Mouse (Mus musculus) R1 (cell line): ENCODE results near the gene Dyrk1a.

ENCODE experiments used
- DNase-seq: peaks from one replicate; pipeline ENCODE4 v3.0.0-alpha.2; 2018; ENCODE audit warnings: low read depth, low spot score

The Dyrk1a gene

DNA sequence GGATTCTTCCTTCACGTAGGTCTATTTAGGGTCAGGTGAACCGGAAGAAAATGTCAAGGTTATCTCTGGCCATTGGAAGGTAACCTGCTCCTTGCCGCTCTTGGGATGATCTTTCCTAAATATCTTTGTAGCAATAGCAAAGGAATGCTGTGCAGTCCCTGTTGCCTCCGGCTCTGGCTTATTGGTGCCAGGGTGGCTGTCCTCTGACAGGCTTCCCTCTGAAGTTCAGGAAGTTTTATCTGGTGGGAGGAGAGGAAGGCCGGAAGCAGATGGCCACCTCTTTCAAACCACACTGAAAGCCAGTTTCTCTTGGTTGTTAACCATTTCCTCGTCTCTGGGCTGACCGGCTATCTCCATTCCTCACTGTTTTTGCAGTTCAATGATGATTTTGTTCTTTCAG is 10.5 kb upstream of the Dyrk1a start:
- no peak for DNase-seq

DNA sequence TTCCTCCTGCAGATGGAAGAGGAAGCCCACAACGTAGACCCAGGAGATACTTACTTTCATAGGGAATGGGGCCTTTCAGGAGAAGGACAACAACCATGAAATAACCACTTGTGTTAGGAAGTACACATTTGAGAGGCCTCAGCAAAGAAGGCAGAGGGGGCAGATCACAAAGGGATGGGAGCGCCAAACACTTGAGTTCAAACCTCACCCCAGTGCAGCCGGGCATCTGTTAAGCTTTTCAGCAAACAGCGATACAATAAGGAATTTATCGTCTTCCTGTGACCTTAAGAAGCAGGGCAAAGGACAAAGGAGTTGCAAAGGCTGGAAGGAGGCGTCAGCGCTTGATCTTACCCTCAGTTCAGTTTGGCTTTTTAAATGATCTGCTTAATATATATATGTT is 10.0 kb upstream of the Dyrk1a start:
- no peak for DNase-seq

DNA sequence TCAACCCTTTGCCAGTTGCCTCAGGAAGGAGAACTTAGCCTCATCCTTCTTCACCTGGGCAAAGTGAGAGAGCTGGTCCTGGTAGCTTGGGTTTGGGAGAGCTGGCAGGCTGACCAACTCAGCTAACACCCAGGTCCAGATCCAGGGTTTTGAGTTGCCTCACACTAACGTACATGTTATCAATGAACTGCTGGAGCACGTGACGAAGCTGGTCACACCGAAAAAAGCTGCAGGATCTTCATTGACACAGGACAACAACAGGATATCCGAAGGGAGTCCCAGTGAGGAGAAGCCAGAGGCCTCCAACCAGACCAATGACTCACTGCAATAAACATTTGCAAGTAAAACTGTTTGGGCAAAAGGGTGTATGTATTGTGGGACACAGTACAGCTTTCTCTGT is 9.2 kb upstream of the Dyrk1a start:
- DNase-seq = no peak

DNA sequence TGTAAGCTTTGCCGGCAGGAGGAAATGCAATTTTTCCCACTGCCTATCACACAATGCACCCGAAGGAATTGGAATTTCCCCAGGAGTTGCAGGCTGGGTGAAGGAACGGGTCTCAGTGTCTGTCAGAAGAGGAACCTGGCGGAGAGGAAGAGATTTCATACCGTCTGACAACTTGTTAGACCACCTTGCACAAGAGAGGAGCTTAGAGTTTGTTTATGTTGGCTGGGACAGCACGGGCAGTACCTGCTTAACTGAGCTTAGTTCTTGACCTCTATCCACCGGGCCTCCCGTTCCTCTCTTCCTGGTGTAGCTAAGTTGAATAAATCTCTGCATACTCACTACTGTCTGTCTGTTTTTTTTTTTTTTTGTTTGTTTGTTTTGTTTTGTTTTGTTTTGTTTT is 3.7 kb upstream of the Dyrk1a start:
- DNase-seq = no peak

DNA sequence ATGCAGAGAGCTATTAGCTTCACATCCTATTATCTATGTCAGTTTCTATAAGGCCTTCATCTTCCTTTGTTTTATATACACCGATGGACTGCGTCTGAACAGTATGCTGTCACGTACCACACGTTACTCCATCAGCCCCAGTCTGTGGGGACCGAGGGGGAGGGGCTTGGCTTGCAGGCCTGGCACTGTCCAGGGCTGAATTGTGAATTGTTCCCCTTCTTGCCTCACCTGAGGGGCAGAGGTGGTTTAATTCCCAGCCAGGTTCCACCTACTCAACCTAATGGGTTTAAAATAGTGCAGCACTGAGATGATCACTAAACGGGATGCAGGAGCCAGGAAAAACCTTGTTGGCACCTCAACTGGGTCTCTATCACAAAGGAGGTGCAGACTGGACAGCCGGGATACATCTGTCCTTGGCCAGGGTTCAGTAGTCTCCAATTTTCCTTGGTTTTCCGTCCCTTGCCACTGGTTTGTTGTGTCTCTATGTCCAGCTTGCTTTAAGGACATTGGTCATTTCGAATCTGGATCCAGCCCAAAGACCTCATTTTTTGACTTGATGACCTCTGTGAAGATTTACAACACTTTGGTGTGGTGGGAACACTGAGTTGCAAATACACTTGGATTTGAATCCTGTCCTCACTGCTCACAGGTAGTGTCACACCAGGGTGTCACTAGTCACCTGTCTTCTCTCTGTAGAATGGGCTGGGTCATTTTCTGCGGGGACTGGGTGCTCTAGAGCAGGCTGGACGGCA is 2.8 kb upstream of the Dyrk1a start:
- DNase-seq = no peak

DNA sequence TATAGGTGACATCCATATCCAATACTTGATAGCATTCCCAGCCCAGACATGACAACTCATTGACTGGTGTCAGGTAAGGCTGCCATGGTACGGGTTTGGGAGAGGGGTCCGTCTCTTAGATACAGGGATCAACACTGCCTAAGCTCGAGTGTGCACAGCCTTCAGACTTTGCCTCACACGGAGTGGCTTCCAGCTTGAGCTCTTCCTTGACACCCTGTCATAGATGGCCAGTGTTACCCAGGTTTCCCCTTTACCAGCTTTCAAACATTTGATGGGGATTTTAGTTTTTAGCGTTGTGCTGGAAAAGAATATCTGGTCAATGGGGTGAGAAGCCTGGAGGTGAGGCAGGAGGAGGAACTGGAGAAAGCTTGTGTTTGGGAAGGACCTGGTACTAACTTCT is 2.1 kb upstream of the Dyrk1a start:
- DNase-seq = no peak

DNA sequence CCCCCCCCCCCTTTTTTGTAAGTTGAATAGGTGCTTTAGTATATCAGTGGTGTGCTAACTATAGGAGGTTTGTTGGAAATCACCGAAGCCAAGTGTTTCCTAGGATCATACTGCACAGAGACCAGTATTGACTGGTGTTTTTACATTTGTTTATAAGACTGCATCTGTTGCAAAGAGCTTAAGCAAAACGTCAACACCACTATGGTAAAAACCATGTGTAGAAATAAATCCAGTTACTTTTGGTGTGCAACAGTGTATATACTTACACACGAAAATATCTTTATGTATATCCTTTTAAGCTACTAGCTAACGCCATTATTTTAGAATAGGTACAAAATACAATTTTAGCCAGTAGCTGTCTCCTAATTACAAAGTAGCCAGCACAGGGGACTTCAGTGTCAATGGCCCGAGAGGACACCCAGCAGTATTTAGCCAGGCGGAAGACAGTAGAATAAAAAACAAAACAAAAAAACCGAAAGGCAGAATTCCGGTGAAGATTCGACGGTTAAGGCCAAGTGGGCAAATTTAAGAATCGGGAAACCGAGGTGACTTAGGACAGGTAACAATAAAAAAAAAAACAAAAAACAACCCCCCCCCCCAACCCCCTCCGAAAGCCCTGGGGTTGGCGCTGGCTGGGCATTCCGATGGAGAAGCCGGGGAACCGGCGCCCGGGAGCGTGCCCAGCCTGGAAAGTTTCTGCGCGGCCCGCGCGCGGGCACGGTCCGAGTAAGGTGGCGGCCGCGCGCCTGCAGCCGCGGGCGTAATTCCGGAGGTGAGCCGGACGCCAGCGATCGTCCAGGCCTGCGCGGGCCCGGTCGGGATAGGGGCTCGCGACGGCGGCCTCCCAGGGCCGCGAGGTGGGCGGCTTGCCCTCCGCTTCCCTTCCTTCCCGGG is 1.2 kb upstream of the Dyrk1a start:
- peak; percentile 57 for DNase-seq

DNA sequence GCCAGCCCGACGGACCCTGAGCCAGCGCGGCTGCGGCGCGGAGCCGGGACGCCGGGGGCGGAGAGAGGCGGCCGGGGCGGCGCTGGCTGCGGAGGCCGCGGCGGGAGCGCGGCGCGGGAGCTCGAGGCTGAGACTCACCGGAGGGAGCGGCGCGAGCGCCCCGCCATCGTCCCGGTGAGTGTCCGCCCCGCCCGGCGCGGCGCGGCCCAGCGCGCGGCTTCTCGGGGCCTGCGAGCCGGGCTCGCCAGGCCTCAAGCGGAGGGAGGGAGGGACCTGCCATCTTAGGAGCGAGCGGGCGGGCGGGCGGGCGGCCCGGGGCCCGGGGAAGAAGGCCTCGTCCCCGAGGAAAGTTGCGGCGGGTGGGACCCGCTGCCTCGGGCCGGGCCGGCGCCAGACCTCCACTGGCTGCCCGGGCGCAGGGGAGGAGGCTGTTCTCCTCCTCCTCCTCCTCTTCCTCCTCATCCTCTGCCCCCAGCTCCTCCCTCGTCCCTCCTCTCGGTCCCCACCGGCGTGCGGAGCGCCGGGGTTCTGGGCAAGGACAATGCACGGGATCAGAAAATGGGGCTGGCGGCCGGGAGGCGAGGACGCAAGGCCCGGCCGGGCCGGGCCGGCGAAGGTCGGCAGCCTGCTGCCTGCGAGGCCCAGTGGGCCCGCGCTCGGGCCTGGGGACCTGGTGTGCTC is 691 bp downstream of the Dyrk1a start:
- peak; percentile 57 for DNase-seq

DNA sequence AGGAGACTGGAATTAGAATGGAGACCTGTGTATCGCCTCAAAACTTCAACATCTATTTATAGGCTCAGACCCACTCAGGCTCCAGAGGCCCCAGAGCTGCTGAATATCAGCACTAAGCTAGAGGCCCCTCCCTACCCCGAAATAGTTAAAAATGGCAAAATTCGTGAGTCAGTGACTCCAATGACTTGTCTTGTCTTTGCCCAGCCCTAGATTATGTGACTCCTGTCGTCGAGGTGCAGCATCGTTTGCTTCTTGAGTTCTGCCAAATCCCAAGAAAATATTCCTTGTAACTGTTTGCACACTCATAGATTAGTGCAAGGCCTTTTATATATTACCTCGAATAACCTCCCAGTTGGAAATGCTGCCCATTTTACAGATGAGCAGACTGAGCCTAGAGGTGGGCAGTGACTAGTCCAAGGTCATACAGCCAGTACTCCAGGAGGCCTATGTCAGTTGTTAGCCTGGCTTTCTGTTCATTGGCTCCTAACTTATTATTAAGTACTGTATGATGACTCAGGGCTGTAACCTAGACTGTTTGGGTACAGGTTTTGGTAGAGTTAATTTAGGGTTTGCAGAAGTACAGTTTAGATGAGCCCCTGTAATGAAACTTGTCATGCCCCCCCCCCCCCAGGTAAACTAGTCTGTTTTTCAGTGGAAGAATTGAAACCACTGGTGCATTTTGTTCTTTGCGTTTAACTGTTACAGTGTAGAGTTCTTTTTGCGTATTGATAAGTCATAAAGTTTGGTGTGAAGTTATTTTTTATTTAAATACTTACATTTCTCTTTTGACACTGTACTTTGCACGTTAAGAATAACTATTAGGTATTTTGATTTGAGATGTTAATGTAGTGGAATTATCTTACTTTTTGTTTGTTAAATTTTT is 1.5 kb downstream of the Dyrk1a start:
- peak; percentile 61 for DNase-seq

DNA sequence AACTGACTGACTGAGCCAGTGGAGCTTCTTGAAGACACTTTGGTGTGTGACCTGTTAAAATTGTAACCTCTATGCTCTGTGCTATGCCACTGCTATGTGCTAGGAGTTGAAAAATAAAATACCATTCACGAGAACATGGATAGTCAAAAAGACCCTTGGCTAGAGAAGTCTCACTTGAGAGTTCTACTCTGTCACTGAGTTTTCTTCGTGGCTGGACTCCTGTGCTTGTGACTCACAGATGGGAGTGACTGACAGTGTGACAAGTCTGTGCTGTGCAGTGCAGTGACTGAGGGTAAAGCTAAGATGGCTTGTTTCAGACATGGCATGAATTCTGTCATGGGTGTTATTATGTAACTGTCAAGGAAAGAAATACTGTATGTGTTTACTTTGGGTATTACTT is 2.6 kb downstream of the Dyrk1a start:
- DNase-seq = no peak

DNA sequence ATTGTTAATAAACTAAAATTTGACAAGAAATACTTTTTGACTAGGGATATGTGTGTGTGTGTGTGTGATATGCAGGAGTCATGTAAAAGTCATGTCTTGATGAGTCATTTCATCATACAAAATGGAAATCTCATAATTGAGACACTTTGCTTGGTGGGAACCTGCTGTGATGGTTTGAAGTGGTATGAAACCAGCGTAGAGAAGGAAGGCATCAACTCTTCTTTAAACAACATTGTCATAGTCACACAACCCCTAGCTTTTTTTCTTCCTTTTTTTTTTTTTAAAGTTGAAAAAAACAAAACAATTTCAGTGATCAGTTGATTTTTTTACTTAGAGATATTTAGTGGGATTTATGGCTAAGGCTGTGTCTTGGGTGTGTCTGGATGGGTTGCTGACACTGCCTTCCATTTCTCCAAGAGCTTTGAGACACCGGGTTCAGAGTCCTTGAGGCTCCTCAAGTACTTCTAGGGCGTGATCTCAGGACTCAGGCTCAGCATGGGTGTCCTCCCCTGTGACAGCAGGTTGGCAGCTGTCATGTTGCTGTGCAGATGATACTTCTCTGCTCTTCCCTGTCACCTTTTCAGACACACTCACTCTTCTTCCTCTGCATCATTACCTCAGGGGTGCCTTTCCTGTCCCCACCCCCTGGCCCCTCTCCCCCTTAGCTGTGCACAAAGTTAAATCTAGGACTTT is 4.4 kb downstream of the Dyrk1a start:
- no peak for DNase-seq

DNA sequence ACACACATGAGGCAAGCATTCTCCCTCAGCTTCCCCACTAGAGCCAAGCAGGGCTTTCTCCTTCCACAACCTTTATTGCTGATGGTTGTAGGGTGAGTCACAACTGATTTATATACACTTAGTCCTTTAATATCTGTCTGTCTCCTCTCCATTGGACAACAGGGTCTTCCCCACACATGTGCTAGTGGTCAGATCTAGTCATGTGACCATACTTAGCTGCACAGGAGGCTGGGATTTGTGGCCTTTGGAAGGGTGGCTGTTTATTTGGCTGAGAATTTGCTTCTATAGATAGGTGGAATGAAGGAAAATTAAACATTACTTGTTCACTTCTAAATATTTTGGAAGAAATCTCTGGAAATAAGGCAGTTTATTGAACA is 4.9 kb downstream of the Dyrk1a start:
- DNase-seq = no peak

DNA sequence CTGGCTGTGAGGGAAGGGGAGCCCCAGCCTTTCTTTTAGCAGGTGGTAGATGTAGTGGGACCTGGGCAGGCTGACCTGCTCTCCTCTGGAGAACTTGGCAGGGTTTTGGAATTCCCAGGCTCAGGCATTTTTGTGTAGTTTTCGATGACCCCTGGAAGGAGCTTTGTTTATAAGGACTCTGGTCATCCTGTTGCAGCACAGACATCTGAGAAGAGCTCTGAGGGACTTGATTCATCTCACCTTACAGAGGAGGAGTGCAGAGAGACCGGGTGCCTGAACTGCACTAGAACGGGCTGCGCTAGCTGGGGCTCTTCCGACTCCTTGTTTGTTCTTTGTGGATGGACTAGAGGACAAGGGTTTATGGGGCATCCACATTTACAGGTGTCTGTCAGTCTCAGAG is 5.9 kb downstream of the Dyrk1a start:
- no peak for DNase-seq

DNA sequence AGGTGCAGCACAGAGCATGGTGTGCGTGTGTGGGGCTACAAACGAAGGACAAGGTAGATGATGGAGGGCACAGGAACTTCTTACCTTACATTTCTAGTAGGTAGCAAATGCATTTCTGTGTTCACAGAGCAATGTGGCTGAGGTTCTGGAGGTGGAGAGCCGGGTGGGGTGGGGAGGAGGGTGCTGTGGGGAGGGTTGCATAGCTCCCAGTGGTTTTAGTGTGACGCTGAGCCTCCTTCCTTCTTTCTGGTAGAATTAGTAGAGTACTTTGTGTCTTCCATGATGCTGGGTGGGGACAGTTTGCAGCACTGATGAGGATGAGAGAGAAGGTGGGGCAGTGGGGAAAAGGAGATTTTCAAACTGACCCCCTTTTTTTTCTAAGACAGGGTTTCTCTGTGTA is 9.5 kb downstream of the Dyrk1a start:
- no peak for DNase-seq

DNA sequence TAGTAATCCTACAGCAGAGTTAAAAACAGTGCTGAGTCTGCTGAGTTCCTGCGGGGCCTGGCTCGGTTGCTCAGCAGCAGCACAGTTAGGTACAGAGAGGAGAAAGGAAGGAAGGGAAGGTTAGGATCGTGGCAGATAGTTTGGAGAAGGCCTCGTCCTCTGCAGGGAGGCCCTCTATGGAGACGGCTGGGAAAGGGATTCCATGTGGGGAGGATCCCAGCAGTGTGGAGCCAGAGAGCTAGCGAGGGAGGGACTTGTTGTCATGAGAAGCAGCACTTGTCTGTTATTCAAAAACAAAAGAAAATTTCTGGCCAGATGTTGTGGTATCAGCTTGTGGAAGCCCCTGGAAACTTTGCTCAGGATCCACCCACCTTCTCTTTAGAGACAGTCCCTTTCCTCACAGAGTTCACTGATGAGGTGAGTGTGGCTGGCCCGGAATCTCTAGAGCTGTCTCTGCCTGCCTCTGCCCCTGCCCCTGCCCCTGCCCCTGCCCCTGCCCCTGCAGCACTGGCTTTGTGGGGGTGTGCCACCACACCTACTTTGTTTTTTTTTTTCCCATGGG is 11.1 kb downstream of the Dyrk1a start:
- DNase-seq = peak; percentile 44

DNA sequence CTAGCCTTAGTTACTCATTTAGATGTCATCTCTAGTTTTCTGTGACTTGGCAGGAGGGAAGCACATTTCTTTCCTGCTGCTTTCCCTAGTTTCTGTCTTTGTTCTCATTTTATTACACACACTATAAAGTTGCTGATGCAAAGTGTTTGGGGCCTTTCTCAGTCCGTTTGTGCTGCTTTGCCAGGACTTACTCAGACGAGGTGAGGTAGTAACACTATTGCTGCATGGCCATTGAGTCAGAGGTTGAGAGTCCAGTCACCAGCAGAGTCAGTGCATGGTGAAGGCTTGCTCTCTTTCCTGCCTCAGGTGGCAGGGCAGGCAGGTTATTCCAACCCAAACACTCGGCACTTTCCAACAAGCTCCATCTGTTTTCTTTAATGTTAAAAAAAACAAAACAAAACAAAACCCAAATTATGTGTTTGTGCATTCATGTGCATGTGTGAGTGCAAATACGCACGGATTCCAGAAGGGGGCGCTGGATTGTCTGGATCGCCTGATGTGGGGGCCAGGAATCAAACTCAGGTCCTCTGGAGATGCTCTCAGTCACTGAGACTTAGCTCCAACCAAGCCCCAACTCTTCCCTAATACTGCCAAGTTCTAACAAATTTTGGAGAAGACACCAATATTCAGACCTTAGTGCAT is 16.7 kb downstream of the Dyrk1a start:
- peak; percentile 56 for DNase-seq

DNA sequence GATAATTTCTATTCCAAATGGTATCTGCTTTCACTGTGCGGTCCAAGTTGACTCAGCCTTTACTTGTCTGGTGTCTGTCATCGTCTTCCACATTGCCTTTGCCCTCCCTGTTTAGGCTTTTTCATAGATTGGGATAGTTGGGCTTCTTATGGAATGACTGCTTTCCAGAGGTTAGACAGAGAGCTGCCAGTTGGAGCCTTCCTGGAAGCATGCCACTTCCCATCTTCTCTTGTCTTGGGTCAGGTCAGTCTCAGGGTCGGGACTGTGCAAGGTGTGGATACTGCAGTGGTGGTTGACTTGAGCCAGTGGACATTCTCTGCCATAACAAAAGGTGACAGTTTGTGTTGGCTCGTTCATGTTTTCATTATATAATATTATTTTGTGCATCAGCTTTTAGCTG is 17.7 kb downstream of the Dyrk1a start:
- DNase-seq = no peak

DNA sequence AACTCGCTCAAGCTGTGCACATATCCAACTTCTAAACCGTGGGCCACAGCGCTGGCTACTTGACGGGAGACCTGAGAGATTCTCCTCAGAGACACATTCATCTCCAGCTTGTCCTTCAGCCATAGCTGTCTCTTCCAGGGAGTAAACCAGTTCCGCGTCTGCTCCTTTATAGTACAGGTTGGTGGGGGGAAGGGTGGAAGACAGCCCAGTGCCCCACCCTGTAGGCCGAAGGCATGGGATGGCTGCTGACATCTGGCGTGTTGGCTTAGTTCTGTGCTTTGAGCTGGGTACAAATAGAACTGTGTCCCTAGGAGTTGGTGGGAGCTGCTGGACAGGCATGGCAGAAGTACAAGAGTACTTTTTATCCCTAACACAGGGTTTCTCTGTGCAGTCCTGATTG is 18.4 kb downstream of the Dyrk1a start:
- peak; percentile 46 for DNase-seq

DNA sequence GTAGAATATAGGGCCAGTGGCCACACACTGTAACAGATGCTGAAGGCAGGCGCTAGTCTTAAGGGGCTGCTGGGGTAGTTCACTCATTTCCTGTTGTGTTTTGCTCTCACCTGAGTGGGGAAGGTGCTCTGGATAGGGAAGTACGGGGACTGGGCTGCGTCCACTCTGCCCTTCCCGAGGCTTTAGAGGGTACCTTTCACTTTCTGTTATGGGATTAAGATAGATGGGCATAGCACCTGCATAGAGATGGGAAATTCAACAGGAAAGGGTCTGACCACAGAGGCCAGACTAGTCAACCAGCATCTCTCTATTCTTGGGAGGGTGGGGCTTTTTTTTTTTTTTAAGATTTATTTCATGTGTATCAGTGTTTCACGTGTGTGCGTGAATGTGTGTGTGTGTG is 19.2 kb downstream of the Dyrk1a start:
- no peak for DNase-seq

DNA sequence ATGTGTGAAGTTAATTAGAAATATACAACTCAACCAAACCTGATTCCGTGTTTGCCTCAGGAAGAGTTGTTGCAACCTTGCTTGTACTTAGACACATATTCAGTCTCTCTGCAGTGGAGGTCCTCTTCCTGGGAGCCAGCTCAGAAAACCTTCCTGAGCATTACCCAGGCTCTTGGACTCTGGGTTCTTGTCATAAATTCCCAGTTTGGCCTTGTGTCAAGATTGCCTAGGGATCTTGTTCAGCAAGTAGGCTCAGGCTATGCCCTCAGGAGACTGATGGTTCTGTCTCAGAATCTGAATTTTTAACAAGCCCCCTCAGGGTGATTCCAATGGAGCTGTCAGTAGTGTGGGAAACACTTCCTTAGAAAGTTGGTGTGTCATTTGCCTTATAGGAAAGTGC is 19.8 kb downstream of the Dyrk1a start:
- DNase-seq = no peak
